Mouse (Mus musculus): ENCODE results near the gene Ifitm6. TPM values are rescaled to one million over a fixed set of nuclear protein-coding genes. Genes with fewer than 3 reads are reported as not detected.

Ifitm6 gene
- polyA plus RNA-seq, 1 experiment: 4.4 TPM

DNA sequence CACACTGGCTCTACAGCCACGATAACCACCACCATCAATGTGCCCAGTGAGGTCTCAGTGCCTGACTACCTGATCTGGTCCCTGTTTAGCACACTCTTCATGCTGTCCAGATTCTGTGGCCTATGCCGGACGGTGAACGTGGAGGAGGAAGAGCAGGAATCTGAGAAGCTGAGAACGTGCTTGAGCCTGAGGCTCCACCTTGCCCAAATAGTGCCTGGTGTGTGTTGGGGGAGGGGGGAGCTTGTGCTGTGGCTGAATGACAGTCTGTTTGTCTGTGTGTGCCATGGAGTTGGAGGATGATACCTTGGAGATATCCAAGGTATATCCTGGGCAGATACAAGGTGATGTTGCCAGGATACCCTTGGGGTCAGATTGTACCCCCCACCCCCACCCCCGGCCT, 27.5 kb downstream of the Ifitm6 start:
- no peak overlapping the region for H3K4me2 ChIP-seq (ENCODE audit: low read depth)
- no peak overlapping the region for H3ac ChIP-seq (ENCODE audit: control insufficient read depth, insufficient read length)
- H3K79me2 ChIP-seq (ENCODE audit: control insufficient read depth, insufficient read depth): no peaks in the 10 kb centered on the region
- no peak overlapping the region for H3K4me3 ChIP-seq
- no peaks in the 10 kb centered on the region for H3K36me3 ChIP-seq (ENCODE audit: control insufficient read depth, insufficient read depth)
- H3K27me3 ChIP-seq (ENCODE audit: control insufficient read depth, insufficient read depth, insufficient read length): no peaks in the 10 kb centered on the region
- TF ChIP-seq SRF (IDR thresholded peaks at IDR 0.05; ENCODE audit: control insufficient read depth, insufficient read length, low read depth): no peak
- TF ChIP-seq USF1 (IDR thresholded peaks at IDR 0.05; ENCODE audit: low read depth): no peak
- no peak for TF ChIP-seq MAX (IDR thresholded peaks at IDR 0.05; ENCODE audit: low read depth)
- TF ChIP-seq REST (IDR thresholded peaks at IDR 0.05; ENCODE audit: insufficient read depth, insufficient read length): no peak
- TF ChIP-seq POLR2A (IDR thresholded peaks at IDR 0.05; ENCODE audit: insufficient read length, low read depth): no peak

GRCm38 (mm10) chr7:140989022-140989421, 28.7 kb downstream of the Ifitm6 start:
- Histone ChIP-seq H3ac (ENCODE audit: control insufficient read depth, insufficient read length) (no peak overlapping the region), H3K4me2 (ENCODE audit: low read depth) (no peak overlapping the region), H3K79me2 (ENCODE audit: control insufficient read depth, insufficient read depth) (no peaks in the 10 kb centered on the region), H3K27me3 (ENCODE audit: control insufficient read depth, insufficient read depth, insufficient read length) (no peaks in the 10 kb centered on the region), H3K36me3 (ENCODE audit: control insufficient read depth, insufficient read depth) (no peaks in the 10 kb centered on the region), H3K4me3 (no peak overlapping the region)
- no peak for TF ChIP-seq POLR2A (IDR thresholded peaks at IDR 0.05; ENCODE audit: insufficient read length, low read depth)
- TF ChIP-seq SRF (IDR thresholded peaks at IDR 0.05; ENCODE audit: control insufficient read depth, insufficient read length, low read depth): no peak
- TF ChIP-seq POLR2AphosphoS2 (IDR thresholded peaks at IDR 0.05; ENCODE audit: insufficient read length, low read depth): no peak
- TF ChIP-seq TCF12 (IDR thresholded peaks at IDR 0.05; ENCODE audit: insufficient read depth, poor library complexity, severe bottlenecking): no peak
- no peak for TF ChIP-seq MAX (IDR thresholded peaks at IDR 0.05; ENCODE audit: low read depth)
- no peak for TF ChIP-seq MYOD1 (IDR thresholded peaks at IDR 0.05; ENCODE audit: control insufficient read depth in 1 of 3, insufficient read length in 2 of 3, low read depth in 2 of 3)
- TF ChIP-seq MYOG (IDR thresholded peaks at IDR 0.05; ENCODE audit: control insufficient read depth in 1 of 3, insufficient read depth in 1 of 3, insufficient read length in 2 of 3, low read depth in 2 of 3): no peak
- no peak for TF ChIP-seq TCF3 (IDR thresholded peaks at IDR 0.05; ENCODE audit: insufficient read length, low read depth)

GRCm38 (mm10) chr7:140987182-140988138, 30.3 kb downstream of the Ifitm6 start:
- TF ChIP-seq CEBPB (IDR thresholded peaks at IDR 0.05; ENCODE audit: insufficient read depth, poor library complexity, severe bottlenecking) (no peak), E2F4 (IDR thresholded peaks at IDR 0.05; ENCODE audit: insufficient read depth) (no peak), POLR2A (IDR thresholded peaks at IDR 0.05; ENCODE audit: insufficient read length, low read depth) (no peak), SRF (IDR thresholded peaks at IDR 0.05; ENCODE audit: control insufficient read depth, insufficient read length, low read depth) (no peak), TCF12 (IDR thresholded peaks at IDR 0.05; ENCODE audit: insufficient read depth, poor library complexity, severe bottlenecking) (no peak), MYOD1 (IDR thresholded peaks at IDR 0.05; ENCODE audit: control insufficient read depth in 1 of 3, insufficient read length in 2 of 3, low read depth in 2 of 3) (no peak), MYOG (IDR thresholded peaks at IDR 0.05; ENCODE audit: control insufficient read depth in 1 of 3, insufficient read depth in 1 of 3, insufficient read length in 2 of 3, low read depth in 2 of 3) (no peak), MAX (IDR thresholded peaks at IDR 0.05; ENCODE audit: low read depth) (no peak), TCF3 (IDR thresholded peaks at IDR 0.05; ENCODE audit: insufficient read length, low read depth) (no peak), POLR2AphosphoS2 (IDR thresholded peaks at IDR 0.05; ENCODE audit: insufficient read length, low read depth) (no peak), REST (IDR thresholded peaks at IDR 0.05; ENCODE audit: insufficient read depth, insufficient read length) (no peak), USF1 (IDR thresholded peaks at IDR 0.05; ENCODE audit: low read depth) (no peak)
- H3K4me2 ChIP-seq (ENCODE audit: low read depth): no peak overlapping the region
- no peaks in the 10 kb centered on the region for H3K27me3 ChIP-seq (ENCODE audit: control insufficient read depth, insufficient read depth, insufficient read length)
- H3K4me3 ChIP-seq: no peak overlapping the region
- H3K79me2 ChIP-seq (ENCODE audit: control insufficient read depth, insufficient read depth): no peaks in the 10 kb centered on the region
- H3K36me3 ChIP-seq (ENCODE audit: control insufficient read depth, insufficient read depth): no peaks in the 10 kb centered on the region
- no peak overlapping the region for H3ac ChIP-seq (ENCODE audit: control insufficient read depth, insufficient read length)

GRCm38 (mm10) chr7:140982971-140983370, 34.8 kb downstream of the Ifitm6 start:
- TF ChIP-seq TCF3 (IDR thresholded peaks at IDR 0.05; ENCODE audit: insufficient read length, low read depth) (no peak), TCF12 (IDR thresholded peaks at IDR 0.05; ENCODE audit: insufficient read depth, poor library complexity, severe bottlenecking) (no peak), REST (IDR thresholded peaks at IDR 0.05; ENCODE audit: insufficient read depth, insufficient read length) (no peak), MYOG (IDR thresholded peaks at IDR 0.05; ENCODE audit: control insufficient read depth in 1 of 3, insufficient read depth in 1 of 3, insufficient read length in 2 of 3, low read depth in 2 of 3) (no peak), E2F4 (IDR thresholded peaks at IDR 0.05; ENCODE audit: insufficient read depth) (no peak), CEBPB (IDR thresholded peaks at IDR 0.05; ENCODE audit: insufficient read depth, poor library complexity, severe bottlenecking) (no peak), POLR2A (IDR thresholded peaks at IDR 0.05; ENCODE audit: insufficient read length, low read depth) (no peak), MYOD1 (IDR thresholded peaks at IDR 0.05; ENCODE audit: control insufficient read depth in 1 of 3, insufficient read length in 2 of 3, low read depth in 2 of 3) (no peak), USF1 (IDR thresholded peaks at IDR 0.05; ENCODE audit: low read depth) (no peak), POLR2AphosphoS2 (IDR thresholded peaks at IDR 0.05; ENCODE audit: insufficient read length, low read depth) (no peak), MAX (IDR thresholded peaks at IDR 0.05; ENCODE audit: low read depth) (no peak), SRF (IDR thresholded peaks at IDR 0.05; ENCODE audit: control insufficient read depth, insufficient read length, low read depth) (no peak)

More at GRCm38 (mm10) chr7:140982971-140983370, 34.8 kb downstream of the Ifitm6 start:
- no peak overlapping the region for H3K4me3 ChIP-seq
- H3ac ChIP-seq (ENCODE audit: control insufficient read depth, insufficient read length): no peak overlapping the region
- H3K36me3 ChIP-seq (ENCODE audit: control insufficient read depth, insufficient read depth): no peaks in the 10 kb centered on the region
- no peaks in the 10 kb centered on the region for H3K79me2 ChIP-seq (ENCODE audit: control insufficient read depth, insufficient read depth)
- no peak overlapping the region for H3K4me2 ChIP-seq (ENCODE audit: low read depth)
- no peaks in the 10 kb centered on the region for H3K27me3 ChIP-seq (ENCODE audit: control insufficient read depth, insufficient read depth, insufficient read length)
